Mouse (Mus musculus): Measurements from ENCODE around the gene Gpr171.

GRCm38 (mm10) chr3:59063431-59063830, 38.2 kb downstream of the Gpr171 start:
- TF ChIP-seq HCFC1 (IDR thresholded peaks at IDR 0.05; ENCODE audit: borderline replicate concordance, insufficient read depth, low read length) = no peak
- no peak for TF ChIP-seq ZC3H11A (IDR thresholded peaks at IDR 0.05; ENCODE audit: borderline replicate concordance, low read depth, low read length)
- TF ChIP-seq CHD2 (IDR thresholded peaks at IDR 0.05; ENCODE audit: low read depth, low read length) = no peak

Measured in ES-E14 (cell line).